Mouse (Mus musculus): Measurements from ENCODE around the gene Dusp19.
A peak's percentile ranks its signal among the peaks of the same experiment; 100 is the strongest.

Dusp19 gene

GRCm38 (mm10) chr2:80616854-80617737 is at the start of gene Dusp19, which contains the start of gene Nup35:
TSS of gene Dusp19 (plus strand) at chr2:80617045.
TSS of gene Nup35 (plus strand) at chr2:80617236.
- Histone ChIP-seq H3K36me3 (ENCODE audit: insufficient read depth, low read length) (no peaks in the 10 kb centered on the region), H3K4me1 (replicated peaks; ENCODE audit: low read depth, low read length) (peaks cover 18% of the 10 kb centered on the region), H3K27me3 (ENCODE audit: insufficient read depth, low read length) (no peaks in the 10 kb centered on the region), H3K9me3 (ENCODE audit: low read length) (no peaks in the 10 kb centered on the region), H3K4me3 (replicated peaks; ENCODE audit: low read length) (peak within 1 kb of the TSS; percentile 84)
- TF ChIP-seq NANOG (IDR thresholded peaks at IDR 0.05; ENCODE audit: borderline replicate concordance, low read length) (no peak), POU5F1 (IDR thresholded peaks at IDR 0.05; ENCODE audit: borderline replicate concordance, low read length) (no peak), CTCF (conservative IDR thresholded peaks at IDR 0.05; ENCODE audit: low read length) (no peak)

DNA sequence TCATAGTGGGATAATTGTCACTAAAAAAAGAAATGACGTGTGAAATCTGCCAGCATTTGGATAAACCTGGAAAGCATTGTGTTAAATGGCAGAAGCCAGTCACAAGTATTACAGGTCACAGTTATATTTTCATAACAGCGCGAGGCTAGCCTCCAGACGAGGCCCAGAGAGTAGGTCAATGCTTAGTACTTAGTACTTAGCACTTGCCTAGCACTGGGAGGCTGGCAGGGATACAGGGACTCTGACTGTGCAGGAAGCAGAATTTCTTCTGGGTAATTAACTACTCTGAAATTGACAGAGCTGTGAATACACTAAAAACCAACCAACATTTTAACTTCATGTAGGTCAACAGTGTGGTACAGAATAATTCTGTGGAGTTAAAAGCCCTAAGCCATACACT is 49.4 kb upstream of the Dusp19 start:
- no peaks in the 10 kb centered on the region for H3K4me1 ChIP-seq (replicated peaks; ENCODE audit: low read depth, low read length)
- TF ChIP-seq CTCF (conservative IDR thresholded peaks at IDR 0.05; ENCODE audit: low read length) (no peak), POU5F1 (IDR thresholded peaks at IDR 0.05; ENCODE audit: borderline replicate concordance, low read length) (no peak), NANOG (IDR thresholded peaks at IDR 0.05; ENCODE audit: borderline replicate concordance, low read length) (no peak)
- peaks cover 5% of the 10 kb centered on the region; the same call in 1 of the 2 replicates for H3K36me3 ChIP-seq (ENCODE audit: insufficient read depth, low read length)
- no peak overlapping the region for H3K4me3 ChIP-seq (replicated peaks; ENCODE audit: low read length)
- H3K9me3 ChIP-seq (ENCODE audit: low read length) = no peaks in the 10 kb centered on the region
- H3K27me3 ChIP-seq (ENCODE audit: insufficient read depth, low read length) = no peaks in the 10 kb centered on the region

- H3K4me3 ChIP-seq (replicated peaks; ENCODE audit: low read length) = no peak overlapping the region
- TF ChIP-seq POU5F1 (IDR thresholded peaks at IDR 0.05; ENCODE audit: borderline replicate concordance, low read length) (no peak), NANOG (IDR thresholded peaks at IDR 0.05; ENCODE audit: borderline replicate concordance, low read length) (no peak), CTCF (conservative IDR thresholded peaks at IDR 0.05; ENCODE audit: low read length) (no peak)
- H3K4me1 ChIP-seq (replicated peaks; ENCODE audit: low read depth, low read length) = peaks cover 14% of the 10 kb centered on the region
- no peaks in the 10 kb centered on the region for H3K9me3 ChIP-seq (ENCODE audit: low read length)
- H3K36me3 ChIP-seq (ENCODE audit: insufficient read depth, low read length) = peaks cover 5% of the 10 kb centered on the region; the same call in 1 of the 2 replicates
- H3K27me3 ChIP-seq (ENCODE audit: insufficient read depth, low read length) = no peaks in the 10 kb centered on the region
Observed at GRCm38 (mm10) chr2:80570656-80571055, 46.2 kb upstream of the Dusp19 start.

- TF ChIP-seq POU5F1 (IDR thresholded peaks at IDR 0.05; ENCODE audit: borderline replicate concordance, low read length) (no peak), CTCF (conservative IDR thresholded peaks at IDR 0.05; ENCODE audit: low read length) (no peak), NANOG (IDR thresholded peaks at IDR 0.05; ENCODE audit: borderline replicate concordance, low read length) (no peak)
- H3K36me3 ChIP-seq (ENCODE audit: insufficient read depth, low read length) = no peaks in the 10 kb centered on the region
- no peak overlapping the region for H3K4me3 ChIP-seq (replicated peaks; ENCODE audit: low read length)
- H3K27me3 ChIP-seq (ENCODE audit: insufficient read depth, low read length) = 0 out of 2 replicates have a peak, but pooled peaks cover 1% of the 10 kb centered on the region
- H3K4me1 ChIP-seq (replicated peaks; ENCODE audit: low read depth, low read length) = peaks cover 38% of the 10 kb centered on the region
- no peaks in the 10 kb centered on the region for H3K9me3 ChIP-seq (ENCODE audit: low read length)
Observed at GRCm38 (mm10) chr2:80577286-80577685, 39.6 kb upstream of the Dusp19 start.

DNA sequence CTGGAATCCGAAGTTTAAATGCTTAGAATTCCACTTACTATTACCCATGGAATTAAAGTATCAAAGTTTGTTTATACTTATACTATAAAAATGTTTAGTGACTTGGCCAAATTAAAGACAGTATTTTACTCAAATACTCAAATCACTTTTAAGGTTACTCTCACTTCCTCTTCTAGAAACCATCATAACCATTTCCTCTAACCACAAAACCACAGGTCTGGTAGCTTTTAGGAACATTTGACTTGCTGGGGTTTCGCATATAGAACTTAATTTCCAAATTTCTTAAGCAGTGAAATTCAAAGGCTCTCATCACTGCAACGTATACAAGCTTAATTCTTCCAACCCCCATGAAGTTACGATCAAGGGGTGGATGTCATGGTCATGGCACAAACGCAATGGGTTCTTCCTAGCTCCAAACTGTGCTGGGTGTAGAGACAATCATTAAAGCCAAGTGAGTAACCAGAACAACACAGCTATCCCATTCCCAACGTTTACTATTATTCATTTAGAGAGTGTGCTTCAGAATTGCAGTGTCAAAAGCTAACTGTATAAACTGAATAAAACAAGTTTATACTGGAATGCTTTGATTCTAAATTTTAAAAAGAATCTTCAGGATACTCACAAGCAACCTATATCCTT is 37.5 kb upstream of the Dusp19 start:
- TF ChIP-seq POU5F1 (IDR thresholded peaks at IDR 0.05; ENCODE audit: borderline replicate concordance, low read length) = no peak
- TF ChIP-seq NANOG (IDR thresholded peaks at IDR 0.05; ENCODE audit: borderline replicate concordance, low read length) = no peak
- no peak for TF ChIP-seq CTCF (conservative IDR thresholded peaks at IDR 0.05; ENCODE audit: low read length)
- H3K4me1 ChIP-seq (replicated peaks; ENCODE audit: low read depth, low read length) = peaks cover 32% of the 10 kb centered on the region
- 0 out of 2 replicates have a peak, but pooled peaks cover 2% of the 10 kb centered on the region for H3K27me3 ChIP-seq (ENCODE audit: insufficient read depth, low read length)
- H3K36me3 ChIP-seq (ENCODE audit: insufficient read depth, low read length) = no peaks in the 10 kb centered on the region
- peak overlapping the region; percentile 89; the same call in 1 of the 2 replicates for H3K4me3 ChIP-seq (replicated peaks; ENCODE audit: low read length)
- H3K9me3 ChIP-seq (ENCODE audit: low read length) = peaks cover 8% of the 10 kb centered on the region

- no peak for TF ChIP-seq NANOG (IDR thresholded peaks at IDR 0.05; ENCODE audit: borderline replicate concordance, low read length)
- no peak for TF ChIP-seq CTCF (conservative IDR thresholded peaks at IDR 0.05; ENCODE audit: low read length)
- no peak for TF ChIP-seq POU5F1 (IDR thresholded peaks at IDR 0.05; ENCODE audit: borderline replicate concordance, low read length)
- Histone ChIP-seq H3K4me3 (replicated peaks; ENCODE audit: low read length) (peak overlapping the region; percentile 89), H3K4me1 (replicated peaks; ENCODE audit: low read depth, low read length) (peaks cover 25% of the 10 kb centered on the region), H3K27me3 (ENCODE audit: insufficient read depth, low read length) (0 out of 2 replicates have a peak, but pooled peaks cover 2% of the 10 kb centered on the region), H3K9me3 (ENCODE audit: low read length) (peaks cover 8% of the 10 kb centered on the region), H3K36me3 (ENCODE audit: insufficient read depth, low read length) (no peaks in the 10 kb centered on the region)
Observed at GRCm38 (mm10) chr2:80580311-80580961, 36.4 kb upstream of the Dusp19 start.

DNA sequence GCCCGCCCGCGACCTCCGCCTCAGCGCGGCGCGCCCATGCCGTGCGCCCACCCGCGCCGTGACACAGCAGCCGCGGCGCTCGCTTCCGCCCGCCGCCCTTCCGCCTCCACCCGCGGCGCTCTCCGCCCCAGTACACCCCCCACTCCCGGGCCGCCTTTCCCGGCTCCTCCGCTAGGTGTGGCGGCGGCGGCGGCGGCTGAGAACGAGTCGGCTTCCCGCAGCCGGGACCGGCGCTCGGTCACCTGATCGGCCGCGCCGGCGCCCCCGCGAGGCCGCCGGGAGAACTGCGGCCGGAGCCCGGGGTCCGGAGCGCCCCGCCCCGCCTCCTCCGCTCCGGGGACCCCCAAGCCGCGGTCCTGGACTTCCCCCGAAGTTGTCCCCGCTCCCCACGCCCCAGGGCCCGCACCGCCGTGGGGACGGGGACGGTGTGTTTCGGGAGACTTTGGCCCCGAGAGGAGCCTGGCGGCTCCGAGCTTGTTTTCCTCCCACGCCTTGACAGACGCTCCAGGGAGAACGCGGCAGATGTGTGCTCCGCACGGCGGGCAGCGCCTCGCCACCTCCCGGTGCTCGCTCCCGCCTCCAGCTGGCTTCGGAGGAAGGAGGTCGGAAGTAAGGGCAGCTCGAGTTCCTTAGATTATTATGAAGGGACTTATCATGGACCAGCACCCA is 35.7 kb upstream of the Dusp19 start, which contains the start of gene Nckap1:
TSS of gene Nckap1 (minus strand) at position 338 of the 669 bp plus-strand sequence.
- H3K27me3 ChIP-seq (ENCODE audit: insufficient read depth, low read length) = 0 out of 2 replicates have a peak, but pooled peaks cover 2% of the 10 kb centered on the region
- no peaks in the 10 kb centered on the region for H3K36me3 ChIP-seq (ENCODE audit: insufficient read depth, low read length)
- peak within 1 kb of the TSS; percentile 89 for H3K4me3 ChIP-seq (replicated peaks; ENCODE audit: low read length)
- peaks cover 20% of the 10 kb centered on the region for H3K4me1 ChIP-seq (replicated peaks; ENCODE audit: low read depth, low read length)
- H3K9me3 ChIP-seq (ENCODE audit: low read length) = peaks cover 8% of the 10 kb centered on the region
- TF ChIP-seq NANOG (IDR thresholded peaks at IDR 0.05; ENCODE audit: borderline replicate concordance, low read length) = no peak
